Mouse (Mus musculus) heart, postnatal 0 days (tissue): ENCODE measurements at regions not wholly inside any gene's neighbourhood (a gene's known extent, or its start where the extent isn't known, plus 50 kb on each side); places are given as distances from the start of the nearest gene placed in this dataset.

Experiments used
- CTCF ChIP-seq: IDR thresholded peaks from 2 replicates; pipeline ENCODE4 v1.5.1; 2016; ENCODE audit warnings: antibody characterized with exemption, control low read depth, low read depth
- EP300 ChIP-seq: IDR thresholded peaks from 2 replicates; pipeline ENCODE4 v1.6.1; 2016; ENCODE audit warnings: antibody characterized with exemption, low read depth

DNA sequence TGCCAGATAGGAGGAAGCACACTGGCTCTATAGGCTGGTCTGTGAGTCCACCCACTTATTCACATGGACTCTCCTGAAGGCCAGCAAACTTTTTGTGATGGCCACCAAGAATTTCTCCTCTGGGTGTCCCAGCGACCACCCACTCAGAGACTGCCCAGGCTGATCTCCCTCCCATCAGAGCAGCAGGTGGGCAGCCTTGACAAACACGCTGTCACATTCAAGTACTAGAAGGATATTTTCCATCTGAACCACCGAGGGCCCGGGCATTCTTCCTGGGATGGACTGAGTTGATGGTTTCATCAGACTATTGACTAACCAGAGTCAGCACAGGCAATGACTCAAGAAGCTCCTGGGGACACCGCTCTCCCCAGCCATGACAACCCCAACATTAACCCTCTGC, 196.5 kb upstream of the Sulf2 start:
- TF ChIP-seq CTCF (no peak), EP300 (no peak)
